ENCODE assay signal across 8 mouse cellular contexts in the genomic region with DNA sequence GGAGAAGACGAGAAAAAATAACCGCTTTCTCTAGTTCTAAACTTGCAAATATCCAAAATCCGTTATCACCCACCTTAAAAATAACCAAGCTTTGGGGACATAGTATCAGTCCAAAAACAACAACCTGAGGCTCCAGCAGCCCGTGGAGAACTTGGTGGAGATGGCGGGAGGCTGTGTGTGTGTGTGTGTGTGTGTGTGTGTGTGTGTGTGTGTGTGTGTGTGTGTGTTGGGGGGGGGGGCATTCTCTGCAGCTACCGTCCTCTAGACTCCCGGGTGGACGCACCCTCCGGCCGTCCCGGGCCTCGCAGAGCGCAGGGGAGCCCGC. TPM values are rescaled to one million over a fixed set of nuclear protein-coding genes. Genes with fewer than 3 reads are reported as not detected.
DNase-seq lines count a peak whose midpoint lies in the region; ATAC-seq and TF ChIP-seq lines count a peak whose summit lies in the region.

No protein-coding gene starts in this region.

- H3K27me3 ChIP-seq in heart, embryonic 16.5 days (ENCODE audit: control insufficient read depth, insufficient read depth, low read length): no peaks in the 10 kb centered on the region
- no peaks in the 10 kb centered on the region; the same call in 1 of the 2 replicates for H3K27me3 ChIP-seq in hindbrain, embryonic 12.5 days
- peaks cover 4% of the 10 kb centered on the region; the same call in 1 of the 2 replicates for H3K27me3 ChIP-seq in midbrain, embryonic 12.5 days

- intact Hi-C loops in left cerebral cortex, postnatal 4 days (cut with DNase I): no loop called here

- peak overlapping the region; percentile 81 for H3K4me3 ChIP-seq in heart, embryonic 16.5 days (ENCODE audit: low read length)
- H3K4me3 ChIP-seq in ES-E14 (ENCODE audit: insufficient read depth in 1 of 2, low read depth in 1 of 2, low read length in 2 of 2, poor library complexity in 1 of 2, severe bottlenecking in 1 of 2): peak overlapping the region; percentile 82 to 88
- peak overlapping the region; percentile 78 for H3K4me3 ChIP-seq in hindbrain, embryonic 12.5 days
- H3K4me3 ChIP-seq in midbrain, embryonic 12.5 days: peak overlapping the region; percentile 64

- H3K27ac ChIP-seq in heart, embryonic 16.5 days (ENCODE audit: low read length): peak overlapping the region; percentile 52
- H3K27ac ChIP-seq in ES-E14 (ENCODE audit: insufficient read depth, low read depth, low read length, poor library complexity, severe bottlenecking): no peak overlapping the region
- H3K27ac ChIP-seq in hindbrain, embryonic 12.5 days: 0 out of 2 replicates have a peak overlapping the region, but pooled peaks have one; percentile 72
- 0 out of 2 replicates have a peak overlapping the region, but pooled peaks have one; percentile 1 for H3K27ac ChIP-seq in midbrain, embryonic 12.5 days (replicated peaks)

- WGBS in heart, embryonic 16.5 days: 5% methylated on average over 13 of the region's 14 CpGs
- 11% methylated on average over 13 of the region's 14 CpGs for WGBS in hindbrain, embryonic 12.5 days
- WGBS in midbrain, embryonic 12.5 days: 32% methylated on average over 5 of the region's 14 CpGs

- in situ Hi-C loops in ES-E14 (cut with MboI; ENCODE audit: low sequenced_read_pairs in 2 of 2, unreplicated experiment in 2 of 2): no loop called here

- no peaks in the 10 kb centered on the region for H3K4me1 ChIP-seq in heart, embryonic 16.5 days (ENCODE audit: control insufficient read depth, insufficient read depth, low read length)
- H3K4me1 ChIP-seq in ES-E14 (ENCODE audit: control insufficient read depth in 2 of 2, insufficient read depth in 2 of 2, low read length in 2 of 2, poor library complexity in 1 of 2): peaks cover 2 to 21% of the 10 kb centered on the region in 2 experiments; a peak in 3 of 4 replicates
- H3K4me1 ChIP-seq in hindbrain, embryonic 12.5 days: peaks cover 3% of the 10 kb centered on the region; the same call in 1 of the 2 replicates
- 0 out of 2 replicates have a peak, but pooled peaks cover 4% of the 10 kb centered on the region for H3K4me1 ChIP-seq in midbrain, embryonic 12.5 days

- H3K9ac ChIP-seq in heart, embryonic 16.5 days (ENCODE audit: low read length): peak overlapping the region; percentile 81
- peak overlapping the region; percentile 66 for H3K9ac ChIP-seq in ES-E14 (ENCODE audit: insufficient read depth, low read depth, low read length, poor library complexity, severe bottlenecking)
- H3K9ac ChIP-seq in hindbrain, embryonic 12.5 days: peak overlapping the region; percentile 75
- peak overlapping the region; percentile 73 for H3K9ac ChIP-seq in midbrain, embryonic 12.5 days (replicated peaks)

- DNase-seq in heart, adult 9 months (ENCODE audit: low spot score in 2 of 2): no peak
- no peak for DNase-seq in ES-E14 (ENCODE audit: low read depth, low spot score)
- DNase-seq in thymus, adult 18-20 months: no peak
- DNase-seq in yolk sac, embryonic 10.5 days (ENCODE audit: low spot score): no peak
- no peak for DNase-seq in left cerebral cortex, postnatal 4 days

- H3K36me3 ChIP-seq in heart, embryonic 16.5 days (ENCODE audit: control insufficient read depth, insufficient read depth): no peaks in the 10 kb centered on the region; the same call in 1 of the 2 replicates
- no peaks in the 10 kb centered on the region for H3K36me3 ChIP-seq in ES-E14 (ENCODE audit: control insufficient read depth, insufficient read depth, low read length, poor library complexity, severe bottlenecking)
- H3K36me3 ChIP-seq in hindbrain, embryonic 12.5 days: no peaks in the 10 kb centered on the region
- H3K36me3 ChIP-seq in midbrain, embryonic 12.5 days: no peaks in the 10 kb centered on the region

- peak overlapping the region; percentile 73 for H3K4me2 ChIP-seq in heart, embryonic 16.5 days (ENCODE audit: low read depth, low read length)
- peak overlapping the region; percentile 53 for H3K4me2 ChIP-seq in hindbrain, embryonic 12.5 days (replicated peaks)
- H3K4me2 ChIP-seq in midbrain, embryonic 12.5 days (replicated peaks): peak overlapping the region; percentile 57

- no peaks in the 10 kb centered on the region for H3K9me3 ChIP-seq in heart, embryonic 16.5 days (replicated peaks; ENCODE audit: control insufficient read depth, low read length)
- H3K9me3 ChIP-seq in ES-E14 (ENCODE audit: control insufficient read depth, insufficient read depth, low read depth, low read length): no peaks in the 10 kb centered on the region
- H3K9me3 ChIP-seq in hindbrain, embryonic 12.5 days (replicated peaks): no peaks in the 10 kb centered on the region
- H3K9me3 ChIP-seq in midbrain, embryonic 12.5 days: no peaks in the 10 kb centered on the region

- peak; percentile 39; the same call in 1 of the 2 replicates for ATAC-seq in heart, embryonic 16.5 days (replicated peaks; ENCODE audit: extremely low read depth, insufficient read depth, low FRiP score)
- no peak for ATAC-seq in hindbrain, embryonic 12.5 days (ENCODE audit: low FRiP score)
- ATAC-seq in midbrain, embryonic 12.5 days (ENCODE audit: low FRiP score, low read depth): no peak

TF ChIP-seq in ES-E14, 5 proteins besides CTCF, POLR2A, EP300 and RAD21:
- TF ChIP-seq ZC3H11A (IDR thresholded peaks at IDR 0.05; ENCODE audit: borderline replicate concordance, low read depth, low read length) (no peak), MAFK (IDR thresholded peaks at IDR 0.05; ENCODE audit: insufficient read depth, low read depth, low read length) (no peak), ZNF384 (IDR thresholded peaks at IDR 0.05; ENCODE audit: low read depth, low read length) (no peak), HCFC1 (IDR thresholded peaks at IDR 0.05; ENCODE audit: borderline replicate concordance, insufficient read depth, low read length) (no peak), CHD2 (IDR thresholded peaks at IDR 0.05; ENCODE audit: low read depth, low read length) (no peak)

RNA-seq across cellular contexts. Expression of a gene that starts 0.4 kb away (rescaled TPM):
- polyA plus RNA-seq in heart, embryonic 16.5 days (2015; fragmentation: Nextera tagmentation; extraction: Ambion mirVana): 56.3 and 61.0 TPM in 2 replicates
- total RNA-seq in ES-E14 (2012; rRNA removed): 16.5 and 19.1 TPM in 2 replicates
- 55.0 and 60.0 TPM in 2 replicates for polyA plus RNA-seq in hindbrain, embryonic 12.5 days (2016; fragmentation: Nextera tagmentation; extraction: Ambion mirVana)
- polyA plus RNA-seq in midbrain, embryonic 12.5 days (2016; fragmentation: Nextera tagmentation; extraction: Ambion mirVana): 41.1 and 47.0 TPM in 2 replicates
- 100 to 1,000 TPM; 148 to 154 TPM for total RNA-seq in left cerebral cortex, postnatal 4 days (2021)
